Mouse (Mus musculus) liver, postnatal 0 days (tissue): ENCODE measurements at regions not wholly inside any gene's neighbourhood (a gene's known extent, or its start where the extent isn't known, plus 50 kb on each side); places are given as distances from the start of the nearest gene placed in this dataset.

Experiments used
- CTCF ChIP-seq: sonication (generic); IDR thresholded peaks from 2 replicates; pipeline ENCODE4 v1.5.1; 2016; ENCODE audit warnings: antibody characterized with exemption, low read depth
- EP300 ChIP-seq: IDR thresholded peaks from 2 replicates; pipeline ENCODE4 v1.6.1; 2016; ENCODE audit warnings: antibody characterized with exemption, low read depth, mild to moderate bottlenecking

DNA sequence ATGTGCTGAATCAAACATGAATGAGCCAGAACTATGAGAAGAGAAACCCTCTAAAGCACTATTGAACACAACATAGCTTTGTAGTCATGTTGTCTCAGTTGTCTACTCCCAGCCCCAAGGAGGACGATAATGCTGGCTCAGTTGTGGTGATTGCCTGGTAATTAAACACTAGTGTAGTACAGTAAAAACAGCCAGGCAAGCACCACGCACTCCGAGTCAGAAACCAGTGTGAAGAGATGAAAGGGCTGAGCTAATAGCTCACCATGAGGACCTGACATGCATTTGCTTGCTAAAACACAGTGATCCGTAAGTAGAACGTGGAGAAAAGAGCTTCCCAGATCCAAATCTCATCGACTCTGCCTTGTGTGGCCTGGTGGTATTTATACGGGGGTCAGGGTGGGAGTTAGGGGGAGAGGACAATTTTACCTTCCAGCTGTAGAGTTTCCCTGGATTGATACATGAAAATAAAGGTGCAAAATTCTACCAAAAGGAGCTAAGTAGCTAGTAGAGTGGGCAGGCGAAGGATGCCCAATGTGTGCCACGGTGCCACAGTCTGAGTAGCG lies 80.0 kb upstream of the Otx2 start:
- TF ChIP-seq EP300 (no peak), CTCF (no peak)
